Mouse (Mus musculus) liver, adult 2 months (tissue): Measurements from ENCODE around the gene Ranbp3l. TPM values are rescaled to one million over a fixed set of nuclear protein-coding genes. Genes with fewer than 3 reads are reported as not detected.

ENCODE experiments used
- DNase-seq: peaks from one replicate; pipeline ENCODE4 v3.0.0-alpha.2; 2011; ENCODE audit warnings: low read depth, low spot score; ENCODE audit errors: extremely low read depth
- H3K27ac ChIP-seq: fragments of 200-500 bp; replicated peaks from 2 replicates; pipeline ENCODE4 v1.5.1; 2012; ENCODE audit warnings: low read depth, mild to moderate bottlenecking, control low read depth, inconsistent platforms, low read length; ENCODE audit not compliant: insufficient read depth
- H3K27me3 ChIP-seq: fragments of 200-500 bp; 2 replicates; pipeline ENCODE4 v1.6.1; 2012; ENCODE audit warnings: mild to moderate bottlenecking, moderate library complexity, low read length, inconsistent platforms; ENCODE audit not compliant: control insufficient read depth, insufficient read depth
- H3K36me3 ChIP-seq: fragments of 200-500 bp; 2 replicates; pipeline ENCODE4 v1.6.1; 2012; ENCODE audit warnings: low read length, inconsistent platforms; ENCODE audit not compliant: control insufficient read depth, insufficient read depth
- H3K4me1 ChIP-seq: fragments of 200-500 bp; 2 replicates; pipeline ENCODE4 v1.6.1; 2011; ENCODE audit warnings: low read length; ENCODE audit not compliant: control insufficient read depth, insufficient read depth
- H3K4me3 ChIP-seq: fragments of 200-500 bp; 2 replicates; pipeline ENCODE4 v1.5.1; 2011; ENCODE audit warnings: low read depth, mild to moderate bottlenecking, control low read depth, low read length, moderate library complexity; ENCODE audit not compliant: insufficient read depth
- H3K79me2 ChIP-seq: fragments of 200-500 bp; 2 replicates; pipeline ENCODE4 v1.6.1; 2012; ENCODE audit warnings: inconsistent platforms, mild to moderate bottlenecking, low read length, moderate library complexity; ENCODE audit not compliant: control insufficient read depth, insufficient read depth
- H3K9ac ChIP-seq: fragments of 200-500 bp; 2 replicates; pipeline ENCODE4 v1.6.1; 2012; ENCODE audit warnings: low read depth, mild to moderate bottlenecking, control low read depth, inconsistent platforms, low read length
- CTCF ChIP-seq: fragments of 200-500 bp; IDR thresholded peaks from 2 replicates; pipeline ENCODE4 v1.5.1; 2011; ENCODE audit warnings: low read depth, low read length, control low read depth
- POLR2A ChIP-seq: fragments of 200-500 bp; IDR thresholded peaks from 2 replicates; pipeline ENCODE4 v1.6.1; 2011; ENCODE audit warnings: low read length, control low read depth; ENCODE audit not compliant: insufficient read depth; ENCODE audit errors: extremely low read depth
- WGBS: fragments of 180-500 bp; shearing (Covaris S2); methylation state at CpG from one replicate; pipeline ENCODE4 v1.1.7; 2018; 5-methylcytosine and 5-hydroxymethylcytosine counted together
- polyA plus RNA-seq: library from polyadenylated mRNA; depleted of rRNA; stranded (reverse); fragments of >200 nt; gene quantifications from 2 replicates; pipeline ENCODE4 v1.2.3, GENCODE M21; 2012; rRNA removed
- total RNA-seq: library from RNA; depleted of rRNA; stranded (reverse); fragments of >200 nt; gene quantifications from 2 replicates; pipeline ENCODE4 v1.2.3, GENCODE M21; 2014; rRNA removed

The Ranbp3l gene
- total RNA-seq (1.8 and 3.5 TPM in 2 replicates), polyA plus RNA-seq (0.32 and 0.55 TPM in 2 replicates)

- H3K4me1 ChIP-seq = peaks cover 8% of the 10 kb centered on the region; the same call in 1 of the 2 replicates
- 14% methylated on average over 18 of the region's 18 CpGs for WGBS
- no peaks in the 10 kb centered on the region for H3K27me3 ChIP-seq
- TF ChIP-seq POLR2A (no peak), CTCF (no peak)
- no peaks in the 10 kb centered on the region for H3K79me2 ChIP-seq
- DNase-seq = peak; percentile 77
- peak within 1 kb of the TSS; percentile 34 for H3K4me3 ChIP-seq
- no peaks in the 10 kb centered on the region for H3K36me3 ChIP-seq
- H3K9ac ChIP-seq = peak within 1 kb of the TSS; percentile 23; the same call in 1 of the 2 replicates
- H3K27ac ChIP-seq = peak within 1 kb of the TSS; percentile 33; the same call in 1 of the 2 replicates
Measured at GRCm38 (mm10) chr15:8967573-8968228, at the start of gene Ranbp3l. Ranbp3l (plus strand) TSS chr15:8967949.

- no peak overlapping the region for H3K9ac ChIP-seq
- H3K27ac ChIP-seq = no peak overlapping the region
- WGBS = 68% methylated on average over 1 of the region's 1 CpGs
- H3K27me3 ChIP-seq = no peaks in the 10 kb centered on the region
- no peaks in the 10 kb centered on the region for H3K4me1 ChIP-seq
- DNase-seq = no peak
- H3K36me3 ChIP-seq = no peaks in the 10 kb centered on the region
- TF ChIP-seq CTCF = no peak
- no peak for TF ChIP-seq POLR2A
- no peaks in the 10 kb centered on the region for H3K79me2 ChIP-seq
- no peak overlapping the region for H3K4me3 ChIP-seq
Measured at GRCm38 (mm10) chr15:8930061-8930460, 37.7 kb upstream of the Ranbp3l start.

DNA sequence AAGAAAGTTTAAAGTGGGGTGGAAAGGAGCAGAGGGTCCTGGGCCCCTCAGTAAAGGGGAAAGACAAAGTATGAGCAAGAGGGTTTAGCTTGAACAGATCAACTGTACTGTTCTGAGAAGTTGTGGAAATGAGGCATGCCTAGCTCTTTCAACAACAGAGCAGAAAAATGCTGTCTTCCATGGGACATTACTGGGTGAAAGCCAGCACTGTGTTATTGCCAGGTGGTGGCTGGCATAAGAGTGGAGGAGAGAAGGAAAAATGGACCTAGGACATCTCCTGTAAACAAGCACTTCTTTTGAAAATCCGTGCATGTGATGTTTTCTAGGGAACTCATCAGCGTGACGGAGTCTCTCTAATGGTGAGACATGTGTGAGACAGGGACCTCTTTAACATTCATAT lies 30.8 kb upstream of the Ranbp3l start:
- Histone ChIP-seq H3K27ac (no peak overlapping the region), H3K4me1 (no peaks in the 10 kb centered on the region), H3K36me3 (no peaks in the 10 kb centered on the region), H3K4me3 (no peak overlapping the region), H3K79me2 (no peaks in the 10 kb centered on the region), H3K9ac (no peak overlapping the region), H3K27me3 (no peaks in the 10 kb centered on the region)
- 84% methylated on average over 3 of the region's 3 CpGs for WGBS
- TF ChIP-seq CTCF = no peak
- no peak for TF ChIP-seq POLR2A
- no peak for DNase-seq

GRCm38 (mm10) chr15:8940861-8941260 lies 26.9 kb upstream of the Ranbp3l start:
- WGBS = 74% methylated on average over 5 of the region's 5 CpGs

DNA sequence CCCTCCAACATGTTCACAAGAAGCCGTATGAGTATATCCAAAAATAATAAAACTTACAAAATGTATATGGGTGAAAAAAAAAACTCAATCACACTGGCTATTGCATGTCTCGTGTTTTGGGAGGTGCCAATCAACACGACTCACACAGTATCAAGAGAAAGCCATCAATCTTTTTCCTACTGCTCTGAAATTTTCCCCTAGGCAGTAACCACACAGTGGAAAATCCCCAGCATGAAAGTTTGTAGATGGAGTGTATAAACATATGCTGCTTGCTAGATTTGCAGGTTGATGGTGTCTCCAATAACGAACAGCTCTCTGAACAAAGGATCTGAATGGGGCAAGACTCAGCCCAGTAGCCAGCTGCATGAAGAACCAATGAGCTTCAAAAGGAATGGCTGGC lies 16.9 kb upstream of the Ranbp3l start:
- Histone ChIP-seq H3K4me3 (no peak overlapping the region), H3K27me3 (no peaks in the 10 kb centered on the region), H3K9ac (no peak overlapping the region), H3K4me1 (no peaks in the 10 kb centered on the region), H3K36me3 (no peaks in the 10 kb centered on the region), H3K79me2 (no peaks in the 10 kb centered on the region), H3K27ac (no peak overlapping the region)
- 76% methylated on average over 4 of the region's 4 CpGs for WGBS
- TF ChIP-seq CTCF (no peak), POLR2A (no peak)
- no peak for DNase-seq

More at GRCm38 (mm10) chr15:8940861-8941260, 26.9 kb upstream of the Ranbp3l start:
- no peaks in the 10 kb centered on the region for H3K36me3 ChIP-seq
- no peak overlapping the region for H3K9ac ChIP-seq
- H3K27ac ChIP-seq = no peak overlapping the region
- TF ChIP-seq CTCF (no peak), POLR2A (no peak)
- peak; percentile 10 for DNase-seq
- H3K27me3 ChIP-seq = no peaks in the 10 kb centered on the region
- H3K79me2 ChIP-seq = no peaks in the 10 kb centered on the region
- no peaks in the 10 kb centered on the region for H3K4me1 ChIP-seq
- H3K4me3 ChIP-seq = no peak overlapping the region

DNA sequence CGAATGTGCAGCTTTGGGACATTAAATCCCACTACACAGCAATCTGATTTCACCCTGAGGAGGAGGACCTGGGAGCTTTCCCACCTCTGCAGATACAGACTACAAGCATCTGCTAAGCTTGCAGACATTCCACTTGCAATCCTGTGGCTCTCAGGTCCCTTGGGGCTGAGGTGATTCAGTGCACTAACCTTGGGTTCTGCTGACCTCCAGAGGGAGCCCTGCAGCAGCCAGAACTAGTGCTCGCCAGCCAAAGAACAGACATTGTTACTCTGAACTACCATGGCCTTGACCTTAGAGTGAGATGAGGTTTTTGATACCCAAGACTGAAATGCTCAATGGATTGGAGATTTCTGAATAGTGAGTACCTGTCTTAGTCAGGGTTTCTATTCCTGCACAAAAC lies 4.4 kb upstream of the Ranbp3l start:
- no peaks in the 10 kb centered on the region for H3K79me2 ChIP-seq
- no peaks in the 10 kb centered on the region for H3K27me3 ChIP-seq
- H3K27ac ChIP-seq = no peak overlapping the region
- no peaks in the 10 kb centered on the region for H3K36me3 ChIP-seq
- 45% methylated on average over 2 of the region's 2 CpGs for WGBS
- peaks cover 7% of the 10 kb centered on the region; the same call in 1 of the 2 replicates for H3K4me1 ChIP-seq
- H3K9ac ChIP-seq = no peak overlapping the region
- H3K4me3 ChIP-seq = no peak overlapping the region
- DNase-seq = peak; percentile 51
- peak; percentile 78 for TF ChIP-seq CTCF
- TF ChIP-seq POLR2A = no peak
